Mouse (Mus musculus): ENCODE data around the gene Itgb1bp1. TPM values are rescaled to one million over a fixed set of nuclear protein-coding genes. Genes with fewer than 3 reads are reported as not detected.

The Itgb1bp1 gene
- polyA plus RNA-seq, 1 experiment from 2014 or later: 67.6 TPM

DNA sequence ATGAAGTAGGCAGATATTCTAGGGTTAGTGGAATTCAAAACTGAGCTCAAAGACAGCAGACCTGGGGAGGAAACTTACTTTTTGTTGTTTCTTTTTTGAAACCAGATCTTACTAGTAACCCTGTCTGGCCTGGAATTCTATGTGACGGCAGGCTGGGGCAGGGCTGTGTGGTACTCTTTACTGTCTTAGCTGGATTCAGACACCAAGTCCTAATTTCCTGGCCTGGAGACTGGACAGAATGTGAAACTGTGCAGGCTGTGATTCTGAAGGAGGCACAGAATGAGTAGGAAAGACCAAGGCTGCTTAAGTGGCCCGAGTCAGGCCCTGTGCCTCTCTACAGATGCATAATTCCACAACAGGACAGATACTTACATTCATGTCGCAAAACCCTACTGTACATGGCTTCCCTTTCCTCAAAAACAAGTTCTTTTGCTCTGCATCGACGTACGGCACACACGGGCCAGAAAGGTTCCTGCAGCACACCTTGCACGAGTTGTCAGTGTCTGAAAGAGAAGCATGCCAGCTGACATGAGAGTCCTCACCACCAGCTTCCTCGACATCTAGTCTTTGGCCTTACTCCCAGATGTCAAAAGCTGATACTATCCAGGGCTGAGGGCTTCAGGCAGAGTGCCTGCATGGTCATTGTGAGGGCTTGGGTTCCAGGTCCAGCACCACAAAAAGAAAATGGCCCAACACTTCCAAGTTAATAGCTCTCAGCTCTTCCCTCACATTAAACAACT lies 43.7 kb upstream of the Itgb1bp1 start:
- Histone ChIP-seq H3K4me3 (ENCODE audit: low read depth, low read length) (no peak overlapping the region), H3K9ac (replicated peaks; ENCODE audit: low read depth) (no peak overlapping the region), H3K27me3 (replicated peaks; ENCODE audit: insufficient read depth, low read length) (no peaks in the 10 kb centered on the region), H3K9me3 (ENCODE audit: low read length) (no peaks in the 10 kb centered on the region), H3K27ac (ENCODE audit: low read length) (no peak overlapping the region), H3K4me2 (replicated peaks; ENCODE audit: low read depth, low read length) (no peak overlapping the region), H3K4me1 (ENCODE audit: insufficient read depth, low read depth, low read length) (no peaks in the 10 kb centered on the region), H3K36me3 (ENCODE audit: insufficient read depth, low read length) (peaks cover 22% of the 10 kb centered on the region)
- ATAC-seq (no peak), DNase-seq (ENCODE audit: low spot score) (no peak)
- TF ChIP-seq EP300 (IDR thresholded peaks at IDR 0.05): no peak
- TF ChIP-seq CTCF (IDR thresholded peaks at IDR 0.05): no peak
- 80% methylated on average over 9 of the region's 9 CpGs for WGBS

DNA sequence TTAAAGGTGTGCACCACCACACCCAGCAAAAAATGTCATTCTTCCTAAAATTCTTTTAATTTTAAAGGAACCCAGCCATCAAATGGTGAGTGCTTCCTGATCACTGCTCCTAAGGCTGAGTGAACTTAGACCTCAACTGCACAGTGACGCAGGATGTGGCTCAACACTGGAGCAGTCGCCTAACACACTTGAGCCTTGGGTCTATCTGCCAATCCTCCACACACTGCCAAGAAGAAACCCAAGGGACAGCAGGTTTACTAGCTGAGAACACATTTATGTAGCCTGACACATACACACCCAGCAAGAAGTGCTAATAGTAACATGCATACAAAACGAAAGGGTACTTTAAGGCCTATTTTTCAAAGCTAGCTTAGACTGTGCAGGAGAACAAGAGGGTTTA lies 40.2 kb upstream of the Itgb1bp1 start:
- DNase-seq (ENCODE audit: low spot score) (no peak), ATAC-seq (peak; percentile 23; the same call in 1 of the 2 replicates)
- Histone ChIP-seq H3K27me3 (replicated peaks; ENCODE audit: insufficient read depth, low read length) (no peaks in the 10 kb centered on the region), H3K9ac (replicated peaks; ENCODE audit: low read depth) (no peak overlapping the region), H3K4me2 (replicated peaks; ENCODE audit: low read depth, low read length) (no peak overlapping the region), H3K27ac (ENCODE audit: low read length) (no peak overlapping the region), H3K9me3 (ENCODE audit: low read length) (no peaks in the 10 kb centered on the region), H3K4me1 (ENCODE audit: insufficient read depth, low read depth, low read length) (no peaks in the 10 kb centered on the region), H3K36me3 (ENCODE audit: insufficient read depth, low read length) (peaks cover 11% of the 10 kb centered on the region), H3K4me3 (ENCODE audit: low read depth, low read length) (no peak overlapping the region)
- TF ChIP-seq EP300 (IDR thresholded peaks at IDR 0.05): no peak
- no peak for TF ChIP-seq CTCF (IDR thresholded peaks at IDR 0.05)
- WGBS: 70% methylated on average over 3 of the region's 3 CpGs

GRCm38 (mm10) chr12:21325266-21325665 lies 39.2 kb upstream of the Itgb1bp1 start:
- H3K27ac ChIP-seq (ENCODE audit: low read length): no peak overlapping the region
- no peak for ATAC-seq
- peaks cover 8% of the 10 kb centered on the region; the same call in 1 of the 2 replicates for H3K36me3 ChIP-seq (ENCODE audit: insufficient read depth, low read length)
- no peak overlapping the region for H3K9ac ChIP-seq (replicated peaks; ENCODE audit: low read depth)
- DNase-seq (ENCODE audit: low spot score): no peak
- TF ChIP-seq CTCF (IDR thresholded peaks at IDR 0.05): no peak
- no peak for TF ChIP-seq EP300 (IDR thresholded peaks at IDR 0.05)
- WGBS: 88% methylated on average over 8 of the region's 8 CpGs
- no peaks in the 10 kb centered on the region for H3K4me1 ChIP-seq (ENCODE audit: insufficient read depth, low read depth, low read length)
- H3K4me3 ChIP-seq (ENCODE audit: low read depth, low read length): no peak overlapping the region
- H3K9me3 ChIP-seq (ENCODE audit: low read length): no peaks in the 10 kb centered on the region
- no peaks in the 10 kb centered on the region for H3K27me3 ChIP-seq (replicated peaks; ENCODE audit: insufficient read depth, low read length)
- H3K4me2 ChIP-seq (replicated peaks; ENCODE audit: low read depth, low read length): no peak overlapping the region

GRCm38 (mm10) chr12:21324101-21324500 lies 38.0 kb upstream of the Itgb1bp1 start:
- no peak for TF ChIP-seq EP300 (IDR thresholded peaks at IDR 0.05)
- no peak for TF ChIP-seq CTCF (IDR thresholded peaks at IDR 0.05)
- H3K4me2 ChIP-seq (replicated peaks; ENCODE audit: low read depth, low read length): no peak overlapping the region
- H3K4me3 ChIP-seq (ENCODE audit: low read depth, low read length): no peak overlapping the region
- H3K36me3 ChIP-seq (ENCODE audit: insufficient read depth, low read length): peaks cover 9% of the 10 kb centered on the region; the same call in 1 of the 2 replicates
- H3K4me1 ChIP-seq (ENCODE audit: insufficient read depth, low read depth, low read length): no peaks in the 10 kb centered on the region
- no peak overlapping the region for H3K27ac ChIP-seq (ENCODE audit: low read length)
- no peak for ATAC-seq
- no peak overlapping the region for H3K9ac ChIP-seq (replicated peaks; ENCODE audit: low read depth)
- H3K9me3 ChIP-seq (ENCODE audit: low read length): no peaks in the 10 kb centered on the region
- no peaks in the 10 kb centered on the region for H3K27me3 ChIP-seq (replicated peaks; ENCODE audit: insufficient read depth, low read length)
- 79% methylated on average over 5 of the region's 5 CpGs for WGBS
- no peak for DNase-seq (ENCODE audit: low spot score)

DNA sequence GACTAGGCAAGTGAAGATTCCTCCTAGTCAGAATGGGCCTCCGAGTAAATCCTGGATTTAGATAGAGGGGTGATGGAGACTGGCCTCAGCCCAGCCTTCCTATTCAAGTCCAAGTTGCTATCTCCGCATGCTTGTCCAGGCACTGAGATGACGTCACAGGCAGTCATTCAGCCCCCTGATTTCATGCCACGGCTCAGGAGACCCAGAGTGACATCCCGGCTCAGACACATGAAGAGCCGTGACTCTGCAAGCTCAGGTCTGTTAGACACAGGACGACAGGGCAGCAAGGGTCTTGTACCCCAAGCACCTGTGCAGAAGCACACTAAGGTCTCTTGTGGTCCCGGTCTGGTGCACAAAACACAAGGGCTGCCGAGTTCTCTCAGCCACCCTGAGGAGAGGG lies 36.8 kb upstream of the Itgb1bp1 start:
- Histone ChIP-seq H3K9me3 (ENCODE audit: low read length) (no peaks in the 10 kb centered on the region), H3K36me3 (ENCODE audit: insufficient read depth, low read length) (peaks cover 9% of the 10 kb centered on the region; the same call in 1 of the 2 replicates), H3K4me1 (ENCODE audit: insufficient read depth, low read depth, low read length) (no peaks in the 10 kb centered on the region), H3K4me2 (replicated peaks; ENCODE audit: low read depth, low read length) (no peak overlapping the region), H3K27me3 (replicated peaks; ENCODE audit: insufficient read depth, low read length) (no peaks in the 10 kb centered on the region), H3K9ac (replicated peaks; ENCODE audit: low read depth) (no peak overlapping the region), H3K4me3 (ENCODE audit: low read depth, low read length) (no peak overlapping the region), H3K27ac (ENCODE audit: low read length) (no peak overlapping the region)
- 88% methylated on average over 9 of the region's 9 CpGs for WGBS
- ATAC-seq: no peak
- TF ChIP-seq EP300 (IDR thresholded peaks at IDR 0.05) (no peak), CTCF (IDR thresholded peaks at IDR 0.05) (no peak)
- DNase-seq (ENCODE audit: low spot score): no peak

GRCm38 (mm10) chr12:21322296-21322695 lies 36.2 kb upstream of the Itgb1bp1 start:
- Histone ChIP-seq H3K4me2 (replicated peaks; ENCODE audit: low read depth, low read length) (no peak overlapping the region), H3K4me3 (ENCODE audit: low read depth, low read length) (no peak overlapping the region), H3K4me1 (ENCODE audit: insufficient read depth, low read depth, low read length) (peaks cover 3% of the 10 kb centered on the region; the same call in 1 of the 2 replicates), H3K27ac (ENCODE audit: low read length) (no peak overlapping the region), H3K9ac (replicated peaks; ENCODE audit: low read depth) (no peak overlapping the region), H3K9me3 (ENCODE audit: low read length) (no peaks in the 10 kb centered on the region), H3K27me3 (replicated peaks; ENCODE audit: insufficient read depth, low read length) (no peaks in the 10 kb centered on the region), H3K36me3 (ENCODE audit: insufficient read depth, low read length) (peaks cover 9% of the 10 kb centered on the region; the same call in 1 of the 2 replicates)
- WGBS: 76% methylated on average over 4 of the region's 4 CpGs
- ATAC-seq (no peak), DNase-seq (ENCODE audit: low spot score) (no peak)
- no peak for TF ChIP-seq EP300 (IDR thresholded peaks at IDR 0.05)
- no peak for TF ChIP-seq CTCF (IDR thresholded peaks at IDR 0.05)

All from lung, postnatal 0 days (tissue).